Comparison of ENCODE assay signal across 9 mouse cellular contexts in genomic region chr3:108411026-108411753, GRCm38 (mm10). TPM values are rescaled to one million over a fixed set of nuclear protein-coding genes. Genes with fewer than 3 reads are reported as not detected.
A peak's percentile ranks its signal among the peaks of the same experiment; 100 is the strongest.
DNase-seq lines count a peak whose midpoint lies in the region; ATAC-seq lines count a peak whose summit lies in the region.
"Had no signal": no experiment of that assay in that cellular context is flagged by ENCODE, and none has a peak within 500 bp of the region (broad histone marks: within the 10 kb centered on the region; RNA-seq: fewer than 3 reads in every experiment).

No protein-coding gene starts in this region.

- no peaks in the 10 kb centered on the region; the same call in 1 of the 2 replicates for H3K4me1 ChIP-seq in limb, embryonic 12.5 days (replicated peaks)

- H3K27me3 ChIP-seq in limb, embryonic 12.5 days: peaks cover 18% of the 10 kb centered on the region

- 64% methylated on average over 5 of the region's 5 CpGs for WGBS in limb, embryonic 12.5 days

- H3K4me2 ChIP-seq in limb, embryonic 12.5 days: no peak overlapping the region

- peaks cover 37% of the 10 kb centered on the region for H3K36me3 ChIP-seq in limb, embryonic 12.5 days

- peaks cover 14% of the 10 kb centered on the region for H3K9me3 ChIP-seq in limb, embryonic 12.5 days

- no peak overlapping the region for H3K4me3 ChIP-seq in limb, embryonic 12.5 days (replicated peaks)

- H3K27ac ChIP-seq in limb, embryonic 12.5 days: no peak overlapping the region

- peak overlapping the region; percentile 35; the same call in 1 of the 2 replicates for H3K9ac ChIP-seq in limb, embryonic 12.5 days (replicated peaks)

- no peak for ATAC-seq in limb, embryonic 12.5 days (ENCODE audit: insufficient number of reproducible peaks, insufficient read depth, low FRiP score, low TSS enrichment, low read depth)
- no peak for ATAC-seq in frontal cortex, adult (ENCODE audit: low TSS enrichment)

- peak; percentile 19 to 23 for DNase-seq in cerebellum, adult 18-20 months
- no peak for DNase-seq in cerebellum, adult 9-10 months
- peak; percentile 36 to 40 for DNase-seq in right cerebral cortex, postnatal 10 days (ENCODE audit: low spot score in 2 of 2)
- DNase-seq in right cerebral cortex, postnatal 25 days: no peak
- no peak for DNase-seq in layer of hippocampus, postnatal 14 days (ENCODE audit: low spot score in 2 of 2)
- DNase-seq in frontal cortex, postnatal 36 days (ENCODE audit: low spot score in 2 of 2): no peak
- DNase-seq: adrenal gland, adult 2 months had no signal

RNA-seq across cellular contexts. Expression of gene Celsr2, which starts 4.2 kb away (rescaled TPM):
- polyA plus RNA-seq in limb, embryonic 12.5 days (2016; fragmentation: Nextera tagmentation; extraction: Ambion mirVana): 4.4 and 6.3 TPM in 2 replicates
- 100 to 1,000 TPM; 184 to 194 TPM for total RNA-seq in layer of hippocampus, postnatal 14 days (2021)

RNA-seq across cellular contexts. Expression of gene Psrc1, which starts 27.6 kb away (rescaled TPM):
- 78.1 and 83.5 TPM in 2 replicates for polyA plus RNA-seq in limb, embryonic 12.5 days (2016; fragmentation: Nextera tagmentation; extraction: Ambion mirVana)
- total RNA-seq in layer of hippocampus, postnatal 14 days (2021): 10 to 100 TPM; 12.6 to 12.9 TPM

RNA-seq across cellular contexts. Expression of gene Sars, which starts 33.8 kb away (rescaled TPM):
- polyA plus RNA-seq in limb, embryonic 12.5 days (2016; fragmentation: Nextera tagmentation; extraction: Ambion mirVana): 119 and 127 TPM in 2 replicates
- total RNA-seq in layer of hippocampus, postnatal 14 days (2021): 100 to 1,000 TPM; 199 to 200 TPM

RNA-seq across cellular contexts. Expression of gene Mybphl, which starts 46.5 kb away (rescaled TPM):
- polyA plus RNA-seq in limb, embryonic 12.5 days (2016; fragmentation: Nextera tagmentation; extraction: Ambion mirVana): not detected in 2 replicates
- under 1 TPM in 1 of 2 experiments, not detected in 1; 0.94 TPM for total RNA-seq in layer of hippocampus, postnatal 14 days (2021)
- total RNA-seq: adrenal gland, adult 2 months had no signal
- polyA plus RNA-seq: adrenal gland, adult 2 months had no signal

Comparison
In these comparisons a context has a peak if more than half of its experiments do, and no peak if none do; other contexts are left out.
1. DNase-seq: peak in cerebellum, adult 18-20 months (2 of 2) and right cerebral cortex, postnatal 10 days (2 of 2); none in cerebellum, adult 9-10 months (single experiment), right cerebral cortex, postnatal 25 days (single experiment), layer of hippocampus, postnatal 14 days (0 of 2) and frontal cortex, postnatal 36 days (0 of 2).